Mouse (Mus musculus) brain, embryonic 18.5 days (tissue): ENCODE measurements around the gene Nxnl1.

ENCODE experiments used
- DNase-seq: peaks from one replicate; pipeline ENCODE4 v3.0.0-alpha.2; 2012; ENCODE audit warnings: low read depth, low spot score

The Nxnl1 gene

DNA sequence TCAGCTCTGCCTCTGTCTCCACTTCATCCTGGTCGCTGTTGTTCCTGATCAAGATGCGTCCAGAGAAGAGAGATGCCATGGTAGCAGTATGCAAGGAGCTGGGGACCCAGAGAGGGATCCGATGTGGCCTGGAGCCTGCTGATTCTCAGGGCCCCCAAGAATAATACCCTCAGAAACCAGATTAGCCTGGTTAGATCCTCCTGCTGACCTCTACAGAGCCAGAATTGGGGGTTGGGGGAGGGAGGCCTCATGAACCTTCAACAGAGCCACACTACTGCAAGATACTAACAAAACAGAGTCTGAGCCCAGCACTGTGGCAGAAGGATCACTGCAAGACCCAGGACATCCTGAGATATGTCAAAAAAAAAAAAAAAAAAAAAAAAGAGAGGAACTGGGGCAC is at the start of gene Nxnl1:
Gene Nxnl1 (minus strand): TSS at position 101 of the 400 bp plus-strand sequence.
- DNase-seq, result no peak

DNA sequence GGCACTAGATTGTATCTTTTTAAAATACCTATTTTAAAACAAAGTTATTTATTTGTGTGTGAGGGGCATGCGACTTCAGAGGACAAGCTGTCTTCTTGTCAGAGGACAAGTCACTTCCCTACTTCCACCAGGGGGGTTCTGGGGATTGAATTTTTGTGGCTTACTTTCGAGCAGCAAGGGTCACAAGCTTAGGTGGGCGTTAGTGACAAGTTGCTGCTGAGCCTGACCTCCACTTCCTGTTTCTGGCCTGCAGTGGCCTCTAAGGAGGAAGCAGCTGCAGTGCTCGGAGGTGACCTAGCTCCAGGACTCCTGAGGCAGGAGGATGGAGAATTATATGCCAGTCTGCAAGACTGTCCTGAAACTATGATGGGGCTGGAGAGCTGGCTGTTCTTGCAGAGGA is 47.0 kb upstream of the Nxnl1 start:
- DNase-seq, result no peak

DNA sequence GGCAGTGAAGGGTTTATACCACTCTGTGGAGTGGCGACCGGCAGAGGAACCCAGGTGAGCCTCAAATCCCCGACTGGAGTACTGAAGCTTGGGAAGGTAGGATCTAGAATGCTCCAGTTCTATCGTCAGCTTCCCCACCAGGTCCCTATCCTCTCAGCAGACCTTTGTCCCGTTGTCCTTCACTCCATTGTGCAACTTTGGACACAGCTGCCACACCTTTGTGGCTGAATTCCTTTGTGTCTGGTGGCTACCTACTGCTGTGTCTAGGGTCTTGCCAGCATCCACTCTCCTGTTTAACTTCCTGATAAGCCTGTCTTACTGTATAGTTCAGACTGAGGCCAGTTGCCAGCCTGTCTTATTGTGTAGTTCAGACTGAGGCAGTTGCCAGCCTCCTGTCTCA is 45.7 kb upstream of the Nxnl1 start:
- no peak for DNase-seq

DNA sequence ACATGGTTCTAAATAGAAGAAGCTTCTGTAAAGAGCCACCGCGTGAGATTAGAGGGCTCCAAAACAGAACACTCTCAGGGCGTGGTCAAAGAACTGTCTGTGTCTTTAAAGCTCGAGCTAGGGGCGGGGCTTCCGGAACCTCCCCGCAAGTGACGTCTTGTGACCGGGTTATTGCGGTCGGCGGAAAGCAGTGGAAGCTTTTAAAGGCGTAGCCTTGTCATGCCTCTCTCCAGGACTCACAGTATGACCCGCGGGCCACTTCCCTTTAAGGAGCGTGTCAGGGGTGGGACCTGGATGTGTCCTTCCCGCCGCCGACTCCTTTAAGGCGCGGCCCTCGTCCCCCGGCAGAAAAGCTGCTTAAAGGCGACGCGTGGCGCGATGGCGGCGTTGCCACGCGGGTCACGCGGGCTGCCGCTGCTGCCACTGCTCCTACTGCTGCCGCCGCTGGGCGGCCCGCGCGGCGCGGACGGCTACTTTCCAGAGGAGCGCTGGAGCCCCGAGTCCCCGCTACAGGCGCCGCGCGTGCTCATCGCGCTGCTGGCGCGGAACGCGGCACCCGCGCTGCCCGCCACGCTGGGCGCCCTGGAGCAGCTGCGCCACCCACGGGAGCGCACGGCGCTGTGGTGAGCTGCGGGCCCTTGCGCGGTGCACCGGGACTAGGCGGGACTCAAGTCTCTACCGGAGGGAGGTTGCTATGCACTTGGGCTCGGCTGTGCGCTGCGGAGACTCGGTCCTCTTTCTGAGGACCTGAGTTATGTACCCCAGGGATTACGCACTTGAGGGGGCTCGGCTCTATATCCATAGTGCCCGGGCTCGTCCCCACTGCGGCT is 44.6 kb upstream of the Nxnl1 start, which contains the start of gene Colgalt1:
Gene Colgalt1 (plus strand): TSS at position 177 of the 830 bp plus-strand sequence.
- DNase-seq, result peak; percentile 99

DNA sequence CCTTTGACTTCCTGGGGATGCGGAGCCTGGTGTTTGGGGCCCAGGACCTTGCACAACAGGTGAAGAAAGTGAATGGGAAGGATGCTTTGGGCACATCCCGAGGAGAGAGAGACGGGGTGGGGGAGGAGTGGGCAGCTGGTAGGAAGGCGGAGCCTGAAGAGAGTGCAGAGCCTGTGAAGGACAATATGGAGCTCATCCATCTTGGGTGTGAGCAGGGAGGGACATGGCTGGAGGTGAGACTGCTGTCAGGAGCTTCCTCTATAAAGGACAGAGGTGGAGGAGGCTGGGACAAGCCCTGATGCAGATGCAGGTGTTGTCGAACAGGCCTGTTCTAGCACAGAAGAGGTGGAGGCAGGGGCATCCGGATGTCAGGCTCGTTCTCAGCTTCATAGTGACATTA is 37.6 kb upstream of the Nxnl1 start:
- no peak for DNase-seq

DNA sequence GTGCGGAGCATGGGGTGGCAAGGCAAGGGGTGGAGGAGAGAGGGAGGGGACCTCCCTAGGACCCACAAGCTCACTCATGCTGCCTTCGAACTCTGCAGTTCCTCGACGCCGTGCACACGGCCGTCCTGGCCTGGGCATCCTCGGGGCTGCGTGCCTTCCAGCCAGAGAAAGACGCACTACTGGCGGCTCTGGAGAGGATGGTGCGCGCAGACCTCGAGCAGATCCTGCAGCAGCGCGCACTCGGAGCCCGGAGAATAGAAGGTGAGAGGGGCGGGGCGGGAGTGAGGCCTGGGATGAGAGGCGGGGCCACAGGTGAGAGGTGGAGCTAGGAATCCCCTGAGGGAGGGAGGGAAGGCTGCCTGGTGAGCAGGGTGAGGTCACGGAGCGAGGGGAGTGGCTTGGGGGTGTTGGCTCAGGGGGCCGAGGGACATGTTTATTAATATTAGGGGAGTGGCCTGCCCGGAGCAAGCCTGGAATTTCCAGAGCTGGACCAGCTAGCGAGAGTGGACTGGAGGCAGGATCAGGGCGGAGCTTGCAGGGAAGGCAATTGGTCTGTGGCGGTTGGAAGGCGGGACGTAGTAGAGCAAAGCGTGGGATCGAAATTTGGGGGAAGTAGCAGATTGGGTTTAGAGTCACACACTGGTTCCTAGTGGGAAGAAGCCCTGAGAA is 36.4 kb upstream of the Nxnl1 start:
- DNase-seq, result no peak

DNA sequence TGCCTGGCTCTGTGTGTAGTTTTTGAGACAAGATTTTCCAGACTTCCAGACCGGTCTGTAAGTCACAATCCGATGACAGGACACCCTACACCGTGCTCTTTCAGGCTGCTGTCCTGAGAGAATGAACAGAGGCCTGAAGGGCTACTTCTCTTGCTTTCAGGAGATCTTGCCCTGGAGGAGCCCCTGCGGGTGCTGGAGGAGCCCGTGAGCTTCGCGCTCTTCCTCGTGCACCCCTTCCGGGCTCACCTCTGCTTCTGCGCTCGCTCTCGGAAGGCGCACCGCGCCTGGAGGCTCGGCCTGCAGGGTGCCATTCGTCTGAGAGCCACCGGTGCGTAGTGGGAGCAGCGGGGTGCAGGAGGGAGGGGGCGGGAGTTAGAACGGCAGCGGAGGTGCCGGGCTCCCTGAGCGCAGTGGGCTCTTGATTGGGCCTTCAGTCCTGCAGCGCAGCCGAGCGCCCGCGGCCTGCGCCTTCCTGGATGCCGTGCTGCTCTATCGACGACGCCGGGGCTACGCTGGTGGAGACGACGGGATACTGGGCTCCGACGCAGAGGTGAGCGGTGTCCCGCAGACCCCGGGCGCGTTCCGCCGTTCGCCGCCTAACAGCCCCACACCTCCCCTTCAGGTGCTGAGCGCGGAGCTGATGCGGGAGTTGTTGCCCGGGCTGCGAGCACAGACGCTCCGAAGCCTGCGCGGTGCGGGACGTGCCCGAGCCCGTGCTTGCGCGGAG is 35.7 kb upstream of the Nxnl1 start:
- DNase-seq, result no peak

DNA sequence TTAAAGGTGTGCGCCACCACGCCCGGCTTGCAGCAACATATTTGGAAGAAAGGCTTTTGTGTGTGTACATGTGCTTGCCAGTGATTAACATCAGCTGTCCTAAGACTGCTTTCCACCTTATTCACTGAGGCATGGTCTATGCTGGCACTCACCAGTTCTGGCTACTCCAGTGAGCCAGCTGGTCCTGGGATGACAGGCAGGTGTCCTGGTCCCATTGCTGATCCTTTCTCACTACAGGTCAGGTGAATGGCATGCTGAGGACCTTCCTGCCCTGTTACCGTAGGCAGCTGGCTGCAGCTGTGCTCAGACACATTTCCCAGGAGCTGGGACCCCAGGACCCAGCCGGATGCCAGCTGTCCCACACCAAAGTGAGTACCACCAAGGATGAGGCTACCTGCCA is 32.4 kb upstream of the Nxnl1 start:
- DNase-seq, result no peak

DNA sequence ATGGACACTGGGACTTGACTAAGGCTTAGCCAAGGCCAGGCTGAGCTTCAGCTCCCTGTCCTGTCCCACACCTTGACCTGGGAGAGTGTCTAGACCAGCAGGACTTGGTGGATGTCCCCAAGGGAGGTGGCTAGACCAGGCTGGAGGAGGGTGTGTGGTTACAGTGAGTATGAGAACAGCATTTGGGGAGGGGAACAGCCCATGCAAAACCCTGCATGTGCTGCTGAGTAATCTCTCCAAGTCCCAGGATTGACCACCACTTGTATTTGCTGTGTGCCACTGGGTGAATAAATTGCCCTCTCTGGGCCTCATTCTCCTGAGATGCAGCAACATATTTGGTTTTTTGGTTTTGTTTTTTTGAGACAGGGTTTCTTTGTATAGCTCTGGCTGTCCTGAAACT is 32.0 kb upstream of the Nxnl1 start:
- no peak for DNase-seq

DNA sequence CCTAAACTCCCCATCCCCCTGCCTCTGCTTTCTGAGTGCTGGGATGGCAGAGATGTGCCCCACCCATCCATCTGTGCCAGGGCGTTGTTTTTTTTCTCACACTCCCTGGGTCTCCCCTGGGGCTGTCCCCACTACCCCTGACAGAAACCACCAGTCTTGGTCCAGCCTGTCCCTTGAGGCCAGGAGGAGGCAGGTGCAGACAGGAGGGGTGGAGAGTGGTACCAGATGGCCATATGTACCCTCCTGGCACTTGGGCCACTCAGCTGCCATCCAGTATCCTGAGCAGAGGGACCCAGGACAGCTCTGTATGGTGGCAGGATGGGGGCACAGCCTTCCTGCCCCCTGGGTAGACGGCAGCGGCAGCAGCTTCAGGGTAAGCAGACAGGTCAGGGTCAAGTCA is 31.1 kb upstream of the Nxnl1 start, which contains the start of gene Fam129c:
Gene Fam129c (plus strand): TSS at position 198 of the 400 bp plus-strand sequence.
- no peak for DNase-seq

DNA sequence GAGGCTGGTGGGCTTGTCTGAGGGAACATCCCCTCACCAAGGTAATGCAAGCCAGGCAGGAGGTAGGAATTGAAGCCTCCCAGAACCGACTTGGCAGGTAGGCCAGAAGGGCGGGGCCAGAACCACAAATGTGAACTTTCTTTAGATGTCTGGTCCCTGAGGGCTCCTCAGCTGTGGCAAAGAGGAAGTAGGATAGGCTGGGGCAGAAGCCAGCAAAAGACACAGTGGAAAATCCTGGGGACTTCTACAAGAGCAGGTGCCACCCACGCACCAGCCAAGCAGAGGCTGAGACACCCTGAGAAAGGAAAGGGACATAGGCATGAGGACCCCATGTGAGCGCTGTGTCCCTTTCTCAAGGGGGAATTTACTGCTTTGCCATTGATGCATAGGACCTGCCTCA is 30.4 kb upstream of the Nxnl1 start:
- no peak for DNase-seq

DNA sequence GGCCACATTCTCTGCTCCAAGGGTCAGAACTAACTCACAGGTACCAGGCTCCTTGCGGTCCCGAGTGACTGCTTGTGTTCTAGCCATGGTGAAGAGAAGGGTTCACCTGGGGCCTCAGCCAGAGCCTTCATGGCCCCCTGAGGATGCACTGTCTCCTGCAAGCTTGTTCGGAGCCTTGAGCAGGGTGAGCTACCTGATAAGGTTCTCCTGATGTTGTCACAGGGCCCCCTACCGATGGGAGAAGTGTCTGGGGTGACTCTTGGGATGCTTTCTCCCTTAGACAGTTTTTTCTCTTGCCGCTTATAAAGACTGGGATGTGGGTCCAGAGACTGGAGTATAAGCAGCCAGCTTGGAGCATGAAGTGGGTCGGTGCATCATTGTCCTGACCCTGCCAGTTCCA is 30.0 kb upstream of the Nxnl1 start:
- no peak for DNase-seq

DNA sequence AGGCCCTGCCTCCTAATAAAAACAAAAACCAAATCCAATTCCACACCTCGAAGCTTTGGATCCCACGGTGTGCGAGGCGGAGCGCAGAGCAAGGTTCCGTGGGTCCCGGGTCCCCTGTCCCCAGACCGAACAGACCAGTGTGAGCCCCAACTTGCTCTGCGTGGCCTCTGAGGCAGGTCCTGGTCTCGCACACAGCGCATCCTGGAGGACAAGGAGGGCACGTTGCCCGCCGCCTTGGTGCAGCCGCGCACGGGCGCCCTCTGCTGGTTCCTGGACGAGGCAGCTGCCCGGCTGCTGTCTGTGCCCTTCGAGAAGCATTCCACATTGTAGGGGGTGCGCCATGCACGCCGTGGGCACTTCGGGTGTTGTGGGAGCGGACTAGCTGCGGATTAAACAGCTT is 29.5 kb upstream of the Nxnl1 start:
- no peak for DNase-seq

DNA sequence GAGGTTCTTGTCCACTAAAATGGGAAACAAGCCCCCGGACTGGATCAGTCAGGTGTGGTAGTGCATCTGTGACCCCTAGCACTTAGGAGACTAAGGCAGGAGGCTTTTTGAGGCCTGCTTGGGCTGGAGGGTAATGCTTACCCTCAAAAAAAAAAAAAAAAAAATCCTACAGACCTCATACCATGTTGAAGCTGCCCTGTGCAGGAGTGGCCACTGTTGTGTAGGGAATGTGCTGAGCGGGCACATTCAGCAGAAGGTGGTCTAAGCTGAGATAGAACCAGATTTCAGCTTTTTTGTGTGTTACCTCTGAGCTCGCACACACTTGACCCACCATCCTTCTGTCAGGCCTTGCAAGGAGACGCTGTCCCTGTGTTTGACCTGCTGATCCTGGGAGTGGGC is 27.9 kb upstream of the Nxnl1 start:
- no peak for DNase-seq

DNA sequence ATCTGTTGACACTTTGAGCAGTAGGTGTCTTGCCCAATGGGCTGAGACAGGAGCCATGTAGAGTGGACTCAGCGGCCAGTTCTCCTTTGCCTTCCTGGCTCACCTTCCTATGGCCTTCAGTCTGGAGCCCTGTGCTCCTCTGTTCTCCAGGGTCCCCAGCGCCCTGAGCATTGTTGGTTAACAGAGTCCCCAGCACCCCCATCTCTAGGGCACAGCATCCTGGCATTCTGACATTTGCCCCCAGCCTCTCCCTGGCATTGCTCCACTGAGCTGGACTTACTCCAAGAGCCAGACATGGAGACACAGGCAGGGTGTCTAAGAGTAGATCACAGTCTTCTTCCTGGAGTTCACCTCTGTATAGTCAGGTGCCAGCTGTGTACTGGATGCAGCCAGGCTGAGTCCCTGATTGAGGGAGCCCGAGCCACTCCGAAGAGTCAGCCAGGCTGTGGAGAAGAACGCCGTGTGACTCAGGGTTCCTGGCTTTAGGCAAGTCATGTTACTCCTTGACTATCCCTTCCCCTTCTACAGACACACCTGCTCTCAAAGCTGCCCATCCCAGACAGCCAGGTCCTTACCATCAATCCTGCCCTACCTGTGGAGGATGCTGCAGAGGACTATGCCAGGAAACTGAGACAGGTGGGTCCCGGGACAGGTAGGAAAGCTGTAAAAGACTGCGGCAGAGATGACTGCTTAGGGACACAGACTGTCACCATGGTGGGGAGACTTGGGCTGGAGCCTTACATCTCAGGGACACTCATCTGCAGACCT is 27.3 kb upstream of the Nxnl1 start:
- no peak for DNase-seq

DNA sequence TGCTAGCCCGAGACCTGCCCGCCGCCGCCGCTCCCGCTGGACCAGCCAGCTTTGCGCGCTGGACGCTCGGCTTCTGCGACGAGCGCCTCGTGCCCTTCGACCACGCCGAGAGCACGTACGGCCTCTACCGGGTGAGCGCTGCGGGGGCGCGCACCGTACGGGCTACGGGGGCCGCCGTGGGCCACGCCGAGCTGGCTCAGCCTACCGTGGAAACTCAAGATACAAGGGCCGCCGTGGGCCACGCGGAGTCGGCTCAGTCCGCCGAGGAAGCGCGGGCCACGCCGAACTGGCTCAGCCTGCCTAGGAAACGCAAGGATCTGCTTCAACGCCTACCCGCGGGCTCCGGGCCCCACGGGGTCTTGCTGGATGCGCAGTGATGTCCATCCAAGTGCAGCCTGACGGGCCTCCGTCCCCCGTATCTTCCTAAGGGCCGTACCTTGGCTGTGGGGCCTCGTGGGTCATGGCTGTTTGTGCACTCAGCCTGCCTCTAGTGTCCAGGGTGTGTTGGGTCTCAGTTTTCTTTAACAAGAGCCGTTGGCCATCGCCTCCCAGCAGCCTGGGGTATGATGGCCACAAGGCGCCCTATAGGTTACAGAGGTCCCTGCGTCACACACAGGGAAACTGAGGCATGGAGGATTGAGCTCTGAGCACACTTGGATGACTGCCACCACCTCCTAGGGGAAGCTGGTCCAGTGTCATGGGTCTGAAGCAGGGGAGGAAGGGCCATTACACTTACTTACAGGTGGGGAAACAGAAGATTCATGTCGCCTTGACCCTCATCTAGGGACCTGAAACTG is 26.2 kb upstream of the Nxnl1 start:
- DNase-seq, result no peak

DNA sequence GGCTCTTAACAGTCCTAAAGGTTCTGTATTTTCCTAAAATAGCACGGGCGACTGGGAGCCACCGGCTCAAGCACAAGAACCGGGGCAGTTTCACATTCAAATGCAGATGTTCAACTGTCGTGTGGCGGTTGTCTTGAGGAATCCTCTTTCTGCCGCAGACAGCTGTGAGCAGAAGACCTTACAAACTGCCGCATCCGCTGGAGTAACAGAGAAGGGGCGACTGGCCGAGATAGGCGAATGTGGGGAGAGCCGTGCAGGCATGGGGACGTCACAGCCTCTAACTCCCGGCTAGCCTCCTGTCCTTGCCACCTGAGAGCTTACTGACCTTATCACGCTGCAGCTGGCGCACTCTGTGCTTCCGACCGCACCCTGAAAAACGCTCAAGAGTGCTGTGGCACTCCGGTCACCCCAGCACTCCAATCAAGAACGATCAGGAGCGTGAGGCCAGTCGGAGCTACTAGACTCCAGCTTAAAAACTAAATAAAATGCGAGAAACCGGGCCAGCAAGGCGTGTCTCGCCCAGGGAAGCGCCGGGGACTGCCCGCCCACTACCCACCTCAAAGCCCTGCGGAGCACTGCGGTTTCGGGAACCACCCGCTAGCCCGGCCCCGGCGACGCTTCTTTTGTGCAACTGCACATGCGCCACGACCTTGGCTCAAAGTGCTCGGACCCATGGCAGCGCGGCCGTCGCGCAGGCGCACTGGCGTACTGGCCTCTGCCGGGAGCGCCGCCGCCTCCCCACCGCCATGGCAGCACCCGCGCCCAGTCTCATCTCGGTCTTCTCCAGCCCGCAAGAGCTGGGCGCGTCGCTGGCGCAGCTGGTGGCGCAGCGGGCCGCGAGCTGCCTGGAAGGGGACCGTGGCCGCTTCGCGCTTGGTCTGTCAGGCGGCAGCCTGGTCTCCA is 25.3 kb upstream of the Nxnl1 start, which contains the start of gene Pgls:
Gene Pgls (plus strand): TSS at position 706 of the 903 bp plus-strand sequence.
- peak; percentile 85 for DNase-seq

DNA sequence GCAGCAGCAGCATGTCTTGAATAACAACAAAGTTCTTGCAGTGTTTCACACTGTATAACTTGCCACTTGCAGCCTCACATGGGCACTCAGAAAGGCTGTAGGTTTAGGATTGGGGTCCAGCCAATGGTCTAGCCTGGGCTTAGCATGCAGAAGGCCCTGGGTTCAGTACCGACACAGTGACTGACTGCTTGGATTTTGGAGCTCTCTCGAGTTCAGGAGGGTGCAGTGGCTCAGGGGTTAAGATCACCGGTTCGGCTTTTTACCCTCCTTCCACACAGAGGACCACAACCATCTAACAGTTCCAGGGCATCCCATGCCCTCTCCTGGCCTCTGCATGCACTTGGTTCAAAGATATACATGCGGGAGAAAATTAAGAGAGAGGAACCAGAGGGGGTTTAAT is 24.6 kb upstream of the Nxnl1 start:
- no peak for DNase-seq

DNA sequence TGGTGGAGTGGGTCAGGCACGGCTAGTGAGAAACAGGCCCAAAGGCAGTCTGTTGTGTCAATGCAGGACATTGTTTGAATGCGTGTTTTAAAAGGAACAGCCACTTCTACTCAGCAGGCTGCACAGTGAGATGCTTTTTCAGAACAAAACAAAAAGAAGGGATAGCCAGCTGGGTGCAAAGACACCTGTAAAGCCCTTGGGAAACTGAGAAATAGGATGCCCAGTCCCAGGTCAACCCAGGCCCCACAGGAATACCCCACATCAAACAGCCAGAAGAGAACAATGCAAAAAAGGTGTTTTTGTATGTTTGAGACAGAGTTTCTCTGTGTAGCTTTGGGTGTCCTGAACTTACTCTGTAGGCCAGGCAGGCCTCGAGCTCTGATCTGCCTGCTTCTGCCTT is 22.4 kb upstream of the Nxnl1 start:
- DNase-seq, result no peak

DNA sequence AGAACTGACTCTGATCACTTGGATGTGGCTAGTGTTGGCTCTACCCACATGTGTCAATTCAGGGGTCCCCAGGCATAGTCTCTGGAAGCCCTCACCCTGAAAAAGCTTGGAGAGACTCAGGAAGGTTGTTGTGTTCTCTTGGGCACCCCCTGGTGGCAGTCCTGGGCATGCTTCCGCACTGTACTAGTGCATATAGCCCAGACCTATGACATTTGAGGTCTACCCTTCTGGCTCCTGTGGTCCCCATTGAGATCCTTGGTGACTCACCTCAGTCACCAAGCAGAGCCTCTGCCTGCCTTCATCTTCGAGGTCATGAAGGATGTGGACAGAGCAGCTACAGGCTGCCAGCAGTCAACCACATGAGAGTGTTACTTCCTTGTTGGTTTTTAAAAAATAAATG is 20.5 kb upstream of the Nxnl1 start:
- no peak for DNase-seq
